Mouse (Mus musculus) stomach, postnatal 0 days (tissue): ENCODE results near the gene Sox5.

Source experiments
- CTCF ChIP-seq: IDR thresholded peaks from 2 replicates; pipeline ENCODE4 v1.5.1; 2016; ENCODE audit warnings: antibody characterized with exemption, low read depth, mild to moderate bottlenecking, moderate library complexity
- EP300 ChIP-seq: optimal IDR thresholded peaks from 2 replicates; pipeline ENCODE3; 2016; ENCODE audit warnings: antibody characterized with exemption

GRCm38 (mm10) chr6:143967724-143968400, 813.9 kb downstream of the Sox5 start:
- TF ChIP-seq EP300 (no peak), CTCF (no peak)
